Mouse (Mus musculus) cerebral cortex, adult 2 months (tissue): ENCODE data around the gene Zbtb37.

Experiments
- WGBS: fragments of 180-500 bp; shearing (Covaris S2); methylation state at CpG from one replicate; pipeline ENCODE4 v1.1.7; 2018; 5-methylcytosine and 5-hydroxymethylcytosine counted together

Gene Zbtb37

DNA sequence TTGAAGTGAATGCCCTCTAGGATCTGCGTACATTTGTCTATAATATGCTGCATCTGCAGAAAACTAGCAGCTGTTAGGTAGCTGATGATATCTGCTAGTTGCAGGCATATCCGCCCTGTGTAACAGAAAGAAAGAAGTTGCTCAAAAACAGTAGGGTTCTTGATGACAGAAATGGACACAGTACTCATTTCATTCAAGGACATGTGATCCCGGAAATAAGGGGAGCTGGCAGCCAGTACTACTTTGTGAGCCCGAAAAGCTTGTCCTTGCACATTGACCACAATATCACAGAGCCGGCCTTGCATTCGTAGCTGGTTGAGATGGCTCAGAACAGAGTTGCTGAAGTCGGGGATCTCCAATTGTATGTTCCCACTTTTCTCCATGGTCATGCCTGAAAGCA lies 2.3 kb downstream of the Zbtb37 start:
- WGBS = 77% methylated on average over 7 of the region's 7 CpGs

DNA sequence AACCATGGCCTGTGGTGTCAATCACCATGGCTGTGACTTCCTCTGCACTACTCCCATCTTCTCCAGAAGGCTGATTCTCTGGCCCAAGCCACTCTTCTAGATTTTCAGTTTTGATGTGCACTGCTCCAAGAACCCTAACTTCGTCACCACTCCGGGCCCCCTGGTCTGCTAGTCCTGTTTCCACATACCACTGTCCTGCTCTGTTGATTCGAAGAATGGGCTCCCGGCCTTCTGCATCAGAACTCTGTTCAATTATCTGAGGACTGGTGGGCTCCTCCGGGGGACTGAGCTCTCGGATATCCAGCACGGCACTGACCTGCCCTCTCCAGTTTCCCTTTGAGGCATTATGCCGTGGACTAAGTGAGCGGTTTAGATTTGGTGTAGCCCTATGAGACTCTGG lies 2.8 kb downstream of the Zbtb37 start:
- WGBS = 96% methylated on average over 9 of the region's 9 CpGs

DNA sequence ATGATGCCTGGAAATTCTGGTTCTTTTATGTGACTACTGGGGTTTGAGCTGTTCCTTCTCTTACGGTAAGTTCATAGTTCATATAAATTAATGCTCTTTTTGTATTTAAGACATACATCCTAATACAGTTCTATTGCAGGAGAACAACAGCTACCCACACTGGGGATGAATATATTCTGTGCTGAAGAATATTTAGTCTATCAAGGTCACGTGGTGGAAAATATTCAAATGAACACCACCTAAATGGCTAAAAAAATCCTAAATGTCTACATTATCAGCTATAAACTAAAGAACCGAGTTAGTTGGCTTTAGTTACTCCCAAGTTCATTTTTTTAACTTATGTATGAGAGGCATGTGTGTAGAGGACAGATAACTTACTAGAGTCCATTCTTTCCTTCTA lies 4.6 kb downstream of the Zbtb37 start:
- WGBS = 91% methylated on average over 3 of the region's 3 CpGs

DNA sequence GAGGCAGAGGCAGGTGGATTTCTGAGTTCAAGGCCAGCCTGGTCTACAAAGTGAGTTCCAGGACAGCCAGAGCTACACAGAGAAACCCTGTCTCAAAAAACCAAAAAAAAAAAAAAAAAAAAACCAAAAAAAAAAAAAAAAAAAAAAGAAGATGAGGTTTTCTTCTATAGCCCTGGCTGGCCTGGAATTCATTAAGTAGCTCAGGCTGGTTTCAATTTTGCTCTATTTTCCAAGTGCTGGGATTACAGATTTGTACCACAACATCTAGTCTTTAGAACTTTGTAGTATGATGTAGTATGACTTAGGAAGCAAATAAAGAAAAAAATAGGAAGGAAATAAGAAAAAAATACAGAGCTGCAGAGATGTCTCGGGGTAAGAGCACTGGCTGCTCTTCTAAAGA lies 6.2 kb downstream of the Zbtb37 start:
- WGBS = 79% methylated on average over 1 of the region's 1 CpGs

DNA sequence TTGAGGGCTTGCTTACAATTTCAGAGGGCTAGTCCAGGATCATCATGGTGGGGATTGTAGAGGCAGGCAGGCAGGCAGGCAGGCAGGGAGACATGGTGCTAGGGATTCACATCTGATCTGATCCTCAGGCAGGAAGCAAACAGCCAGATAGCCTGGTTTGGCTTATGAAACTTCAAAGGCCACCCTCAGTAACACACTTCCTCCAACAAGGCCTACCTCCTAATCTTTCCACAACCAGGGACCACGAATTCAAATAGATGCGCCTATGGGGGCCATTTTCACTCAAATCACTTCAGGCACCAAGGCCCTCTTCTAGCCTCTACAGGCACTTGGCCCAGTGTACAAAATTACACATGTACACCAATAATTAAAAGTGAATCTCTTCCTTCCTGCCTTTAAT lies 7.5 kb downstream of the Zbtb37 start:
- WGBS = 79% methylated on average over 2 of the region's 2 CpGs

DNA sequence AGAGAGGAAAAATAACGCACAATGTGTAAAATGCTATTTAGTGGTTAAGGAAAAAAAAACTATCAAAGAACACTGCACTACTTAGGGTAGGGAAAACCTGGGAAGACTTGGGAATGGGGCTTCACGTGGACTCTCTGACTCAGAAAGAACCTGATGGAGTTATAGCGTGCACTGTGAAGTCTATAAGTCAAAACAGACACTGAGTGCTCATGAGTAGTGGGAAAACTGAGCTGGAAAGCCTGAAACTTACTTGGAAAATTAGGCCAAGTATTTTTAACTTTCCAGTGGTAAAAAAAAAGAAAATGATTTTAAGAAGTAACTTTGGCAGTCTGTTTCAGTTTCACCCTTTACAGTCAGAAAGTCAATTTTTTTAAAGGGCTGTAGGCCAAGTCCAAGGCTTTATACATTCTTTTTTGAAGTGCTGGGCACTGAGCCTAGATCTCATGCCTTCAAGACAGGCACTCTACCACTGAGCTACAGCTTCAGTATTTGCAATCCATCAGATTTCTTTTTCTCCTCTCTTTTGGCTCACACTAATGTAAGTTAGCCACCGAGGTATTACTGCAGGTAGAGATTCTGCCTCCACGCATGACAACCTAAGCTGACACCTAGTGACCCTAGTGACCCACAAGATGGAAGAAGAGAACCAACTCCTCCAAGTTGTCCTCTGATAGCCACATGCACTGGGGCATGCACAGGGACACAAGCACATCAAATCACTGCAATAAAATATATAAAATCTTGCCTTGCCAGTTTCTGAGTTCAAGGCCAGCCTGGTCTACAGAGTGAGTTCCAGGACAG lies 9.0 kb downstream of the Zbtb37 start:
- 66% methylated on average over 5 of the region's 5 CpGs for WGBS

DNA sequence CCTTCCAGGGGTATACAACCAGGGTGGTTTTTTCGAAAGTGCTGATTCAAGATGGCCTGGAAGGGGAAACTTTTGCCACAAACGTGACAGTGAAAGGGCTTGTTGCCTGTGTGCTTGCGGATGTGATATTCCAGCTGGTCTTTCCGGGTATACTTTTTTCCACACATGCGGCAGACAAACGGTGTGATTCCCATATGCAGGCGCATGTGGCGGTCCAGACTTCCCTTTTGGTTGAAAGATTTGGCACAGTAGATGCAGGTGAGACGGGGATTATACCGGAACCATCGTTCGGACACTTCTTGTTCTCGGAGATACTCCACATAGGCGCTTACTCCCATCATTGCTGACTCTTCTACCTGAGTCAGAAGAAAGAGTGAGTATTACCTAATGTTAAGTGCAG lies 14.6 kb downstream of the Zbtb37 start:
- WGBS = 94% methylated on average over 14 of the region's 14 CpGs

DNA sequence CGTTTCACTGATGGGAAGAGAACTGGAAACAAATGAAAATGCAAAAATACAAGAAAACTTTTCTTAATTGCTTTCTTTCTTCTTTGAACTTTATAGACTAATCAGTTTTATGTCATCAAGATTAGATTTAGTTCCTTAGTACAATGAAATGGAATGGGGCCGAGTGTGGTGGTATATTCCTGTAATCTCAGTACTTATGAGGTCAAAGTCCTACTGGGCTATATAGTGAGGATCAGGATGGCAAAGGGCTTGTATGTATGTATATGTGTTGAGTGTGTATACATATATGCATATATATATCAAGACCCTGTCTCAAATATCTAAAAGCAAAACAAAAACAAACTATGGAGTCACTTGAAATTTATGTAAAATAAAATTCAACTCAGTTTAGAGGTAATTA lies 18.3 kb downstream of the Zbtb37 start:
- WGBS = 89% methylated on average over 2 of the region's 2 CpGs

DNA sequence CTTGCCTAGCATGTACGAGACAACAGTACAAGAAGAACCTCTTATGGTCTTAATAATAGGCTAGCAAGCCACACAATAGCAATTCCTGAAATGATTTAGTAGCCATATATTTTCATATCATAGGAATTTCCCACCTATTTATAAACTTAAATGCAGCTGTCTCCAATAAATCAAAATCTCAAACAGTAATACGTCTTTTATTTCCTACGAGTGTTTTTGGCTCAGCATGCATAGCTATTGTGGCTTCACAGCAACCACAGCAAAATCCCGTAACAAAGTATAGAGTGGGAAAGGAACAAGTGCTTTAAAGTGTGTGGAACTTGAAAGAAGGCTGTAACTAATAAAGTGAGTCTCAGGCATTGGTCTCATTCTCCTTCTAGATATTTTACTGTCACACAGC lies 24.2 kb downstream of the Zbtb37 start:
- 93% methylated on average over 4 of the region's 4 CpGs for WGBS

DNA sequence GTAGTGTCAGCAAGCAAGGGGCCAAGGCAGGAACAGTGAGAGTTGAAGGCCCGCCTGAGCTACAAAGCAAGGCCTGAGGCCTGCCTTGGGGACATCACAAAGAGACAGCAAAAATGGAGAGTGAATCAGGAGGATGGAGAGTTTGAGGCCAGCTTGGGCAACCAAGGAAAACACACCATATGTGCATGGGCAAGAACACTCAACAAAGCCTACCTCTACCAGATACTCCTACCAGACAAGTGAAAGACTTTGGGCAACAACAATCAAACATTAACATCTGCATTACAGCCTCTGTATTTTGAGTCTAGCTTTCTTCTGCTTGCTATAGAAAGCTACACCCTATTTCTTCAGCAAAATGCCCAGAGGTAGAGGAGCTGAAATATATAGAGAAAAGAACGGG lies 26.6 kb downstream of the Zbtb37 start:
- WGBS = 92% methylated on average over 2 of the region's 2 CpGs

DNA sequence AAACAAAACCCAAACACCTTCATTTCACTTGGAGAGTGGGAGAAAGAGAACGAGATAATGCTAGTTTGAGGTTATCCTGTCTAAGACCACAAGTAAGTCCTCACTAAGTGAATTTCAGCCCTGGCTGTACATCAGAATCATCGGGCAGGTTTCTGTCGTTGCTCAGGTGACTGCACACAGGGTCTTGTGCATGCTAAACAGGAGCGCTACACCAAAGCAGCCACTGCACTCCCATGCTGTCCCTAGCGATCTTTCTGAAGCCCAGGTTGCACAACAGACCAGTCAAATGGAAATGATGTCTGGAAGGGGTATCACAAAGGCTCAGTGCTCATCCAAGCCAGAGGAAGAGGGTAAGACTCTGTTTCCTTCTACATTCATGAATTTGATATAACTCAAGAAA lies 28.2 kb downstream of the Zbtb37 start:
- 87% methylated on average over 5 of the region's 5 CpGs for WGBS

DNA sequence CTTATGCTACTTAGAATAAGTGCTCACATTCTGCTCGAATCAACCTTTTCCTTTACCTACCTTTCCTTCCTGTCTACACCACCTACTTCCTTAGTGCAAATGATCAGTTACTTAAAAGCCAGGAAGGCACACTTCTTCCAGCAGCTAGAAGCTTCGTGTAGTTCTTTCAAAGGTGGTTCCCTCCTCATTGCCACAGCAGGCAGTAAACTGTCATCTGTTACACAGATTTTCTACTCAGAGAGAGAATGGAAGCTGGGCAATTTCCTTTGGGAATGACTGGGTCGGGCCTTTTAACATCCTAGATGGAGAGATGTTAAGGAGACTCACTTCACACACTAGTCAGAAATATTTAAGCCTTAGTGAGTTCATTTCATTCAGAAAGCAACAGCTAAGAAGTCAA lies 29.1 kb downstream of the Zbtb37 start:
- 70% methylated on average over 3 of the region's 3 CpGs for WGBS

DNA sequence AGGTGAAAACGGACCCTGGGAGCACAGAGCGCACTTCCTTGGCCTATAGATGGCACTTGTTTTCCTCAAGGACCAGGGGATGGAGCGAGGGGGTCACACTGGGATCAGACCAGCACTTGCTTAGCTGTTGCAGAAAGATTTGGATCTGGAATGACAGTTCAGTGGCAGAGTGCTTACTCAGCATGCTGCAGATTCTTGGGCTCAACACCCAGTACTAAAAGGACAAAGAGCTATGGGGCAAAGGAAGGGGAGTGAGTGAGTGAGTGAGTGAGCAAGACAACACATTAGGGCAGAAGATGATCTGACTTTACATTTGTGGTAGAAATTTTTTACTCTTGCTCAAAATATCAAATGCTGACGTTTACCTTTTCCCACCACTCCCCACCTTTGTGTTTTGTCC lies 29.7 kb downstream of the Zbtb37 start:
- WGBS = 91% methylated on average over 4 of the region's 4 CpGs

DNA sequence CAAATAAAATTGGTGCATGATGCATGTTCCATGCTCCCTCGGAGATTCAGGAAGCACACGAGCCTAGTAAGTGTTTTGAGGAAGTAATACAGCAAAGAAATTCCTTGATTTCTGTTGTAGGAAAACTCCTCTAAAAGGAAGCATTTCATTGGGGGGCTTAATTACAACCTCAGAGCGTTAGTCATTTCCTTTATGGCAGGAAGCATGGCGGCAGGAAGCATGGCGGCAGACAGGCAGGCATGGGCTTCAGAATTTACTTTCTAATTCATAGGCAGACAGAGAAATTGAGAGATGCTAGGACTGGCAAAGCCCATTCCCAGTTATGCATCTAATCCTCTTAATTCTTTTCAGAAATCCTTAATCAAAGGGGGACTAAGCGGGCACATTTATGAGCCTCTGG lies 40.8 kb downstream of the Zbtb37 start:
- 78% methylated on average over 6 of the region's 6 CpGs for WGBS

DNA sequence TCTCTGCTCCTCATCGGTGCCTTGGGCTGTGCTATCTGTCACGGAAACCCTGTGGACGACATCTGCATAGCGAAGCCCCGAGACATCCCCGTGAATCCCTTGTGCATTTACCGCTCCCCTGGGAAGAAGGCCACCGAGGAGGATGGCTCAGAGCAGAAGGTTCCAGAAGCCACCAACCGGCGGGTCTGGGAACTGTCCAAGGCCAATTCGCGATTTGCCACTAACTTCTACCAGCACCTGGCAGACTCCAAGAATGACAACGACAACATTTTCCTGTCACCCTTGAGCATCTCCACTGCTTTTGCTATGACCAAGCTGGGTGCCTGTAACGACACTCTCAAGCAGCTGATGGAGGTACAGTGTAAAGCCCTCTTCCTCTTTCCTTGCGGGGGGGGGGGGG lies 45.3 kb downstream of the Zbtb37 start:
- WGBS = 85% methylated on average over 15 of the region's 15 CpGs

DNA sequence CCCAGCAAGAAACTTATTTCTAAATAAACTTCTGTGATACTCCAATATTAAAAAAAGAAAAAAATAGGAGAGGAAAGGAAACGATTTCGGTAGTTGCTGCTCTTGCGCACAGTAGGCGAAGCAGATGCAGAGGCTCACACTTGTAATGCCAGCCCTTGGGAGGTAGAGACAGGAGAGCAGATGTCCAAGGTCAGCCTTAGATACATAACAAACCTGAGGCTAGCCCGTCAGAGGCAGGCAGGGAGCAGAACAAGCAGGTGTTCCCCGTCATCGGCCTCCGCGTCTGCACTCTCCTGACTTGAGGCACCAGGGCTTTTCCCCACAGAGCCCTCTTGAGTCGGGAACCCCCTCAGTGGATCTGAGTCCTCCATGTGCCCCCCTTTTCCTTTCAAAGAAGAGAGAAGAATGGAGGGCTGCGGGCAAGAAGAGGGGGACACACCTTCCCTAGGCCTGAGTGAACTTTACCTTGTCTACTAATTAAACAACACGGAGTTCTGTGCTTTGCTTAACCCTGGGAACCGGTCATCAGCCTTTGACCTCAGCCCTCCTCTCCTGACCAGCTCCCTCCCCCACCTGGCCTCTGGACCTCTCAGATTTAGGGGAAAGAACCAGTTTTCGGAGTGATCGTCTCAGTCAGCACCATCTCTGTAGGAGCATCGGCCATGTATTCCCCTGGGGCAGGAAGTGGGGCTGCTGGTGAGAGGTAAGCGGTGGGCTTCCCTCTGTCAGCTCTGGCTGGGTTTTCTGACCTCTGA lies 47.6 kb downstream of the Zbtb37 start:
- WGBS = 93% methylated on average over 17 of the region's 17 CpGs

DNA sequence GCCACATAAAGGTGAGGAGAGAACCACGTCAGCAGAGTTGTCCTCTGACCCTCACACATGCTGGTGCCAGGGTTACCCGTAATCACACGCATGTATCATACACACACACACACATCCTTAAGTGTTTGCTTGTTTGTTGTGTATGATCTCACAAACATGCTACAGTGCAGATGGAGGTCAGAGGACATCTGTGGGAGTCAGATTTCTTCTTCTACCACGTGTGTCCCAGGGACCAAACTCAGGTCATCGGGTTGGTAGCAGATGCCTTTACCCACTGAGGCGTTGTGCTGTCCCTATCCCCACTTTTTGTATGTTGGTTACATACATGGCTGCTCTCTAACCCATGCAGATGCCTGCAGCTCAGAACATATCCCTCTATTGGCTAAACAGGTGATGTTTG lies 49.2 kb downstream of the Zbtb37 start:
- WGBS = 95% methylated on average over 6 of the region's 6 CpGs

DNA sequence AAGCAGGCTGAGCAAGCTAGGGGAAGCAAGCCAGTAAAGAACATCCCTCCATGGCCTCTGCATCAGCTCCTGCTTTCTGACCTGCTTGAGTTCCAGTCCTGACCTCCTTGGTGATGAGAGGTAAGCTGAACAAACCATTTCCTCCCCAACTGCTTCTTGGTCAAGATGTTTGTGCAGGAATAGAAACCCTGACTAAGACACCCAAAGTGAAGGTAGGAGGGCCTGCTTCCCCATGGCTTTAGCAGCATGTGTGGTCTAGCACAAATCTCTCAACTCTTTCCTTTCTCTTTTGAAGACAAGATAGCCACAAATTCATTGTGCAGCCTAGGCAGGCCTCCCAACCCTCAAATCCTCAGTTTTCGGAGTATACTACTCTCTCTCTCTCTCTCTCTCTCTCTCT lies 49.9 kb downstream of the Zbtb37 start:
- WGBS = 80% methylated on average over 1 of the region's 1 CpGs

DNA sequence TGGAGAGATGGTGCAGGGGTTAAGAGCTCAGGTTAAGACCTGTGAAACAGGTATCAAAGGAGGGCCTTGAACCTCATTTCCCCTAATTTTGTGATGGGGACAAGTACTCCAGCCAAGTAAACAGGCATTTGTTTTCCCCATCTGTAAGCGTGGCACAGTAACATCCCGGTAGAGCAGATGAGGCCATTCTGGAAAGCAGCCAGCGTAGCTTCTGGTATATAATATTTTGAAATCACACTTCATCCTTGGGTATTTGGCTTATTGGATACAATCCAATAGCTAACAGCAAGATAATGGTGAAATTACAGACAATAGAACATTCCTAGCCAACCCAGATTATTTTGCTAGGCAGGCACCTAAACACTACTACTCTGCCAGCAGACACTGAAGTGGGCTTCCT lies 51.8 kb downstream of the Zbtb37 start:
- WGBS = 69% methylated on average over 3 of the region's 3 CpGs

DNA sequence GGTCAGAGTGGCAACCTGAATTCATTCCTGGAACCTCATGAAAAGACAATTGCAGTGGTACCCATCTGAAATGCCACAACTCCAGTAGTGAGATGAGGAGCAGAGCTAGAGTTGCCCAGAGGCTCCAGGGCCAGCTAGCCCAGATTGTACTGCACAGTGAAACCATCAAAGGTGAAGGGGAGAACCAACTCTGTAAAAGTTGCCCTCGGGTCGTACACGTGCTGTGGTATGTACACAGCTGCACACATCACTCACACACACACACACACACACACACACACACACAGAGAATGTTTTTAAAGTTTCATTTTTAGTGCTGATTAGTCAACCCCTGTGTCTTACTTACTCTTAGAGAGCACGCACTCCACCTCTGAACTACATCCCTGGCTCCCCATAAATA lies 53.3 kb downstream of the Zbtb37 start:
- WGBS = 92% methylated on average over 4 of the region's 4 CpGs

DNA sequence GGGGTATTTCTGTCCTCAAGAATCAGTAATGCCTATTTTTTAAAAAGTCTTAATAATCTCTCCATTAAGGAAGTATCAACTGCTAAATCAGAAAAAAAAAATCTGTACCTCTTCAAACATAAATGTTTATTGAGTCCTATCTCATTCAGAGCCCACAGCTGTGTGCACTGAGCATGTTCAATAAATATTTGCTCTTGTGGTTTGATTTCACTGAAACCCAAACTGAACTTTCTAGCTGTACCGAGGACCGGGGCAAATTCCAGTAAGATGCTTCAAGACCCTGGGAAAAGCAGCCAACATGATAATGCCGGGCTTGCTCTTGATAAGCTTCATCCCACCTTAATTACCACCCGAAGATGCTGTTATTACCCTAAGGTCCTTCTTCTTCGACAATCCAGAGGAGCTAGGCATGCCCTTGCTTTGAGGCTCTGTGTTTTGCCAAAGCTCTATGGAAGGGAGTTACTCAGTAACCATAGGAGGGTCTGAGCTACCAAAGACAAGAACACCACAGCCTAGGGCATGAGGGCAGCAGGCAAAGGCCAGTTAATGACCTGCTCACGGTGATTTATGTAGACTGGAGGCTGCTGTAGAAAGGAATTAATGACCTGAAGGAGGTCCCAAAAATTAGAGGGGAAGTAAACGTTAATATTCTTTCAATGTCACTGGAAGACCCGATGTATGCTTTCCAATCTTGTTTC lies 54.0 kb downstream of the Zbtb37 start:
- WGBS = 86% methylated on average over 8 of the region's 8 CpGs

DNA sequence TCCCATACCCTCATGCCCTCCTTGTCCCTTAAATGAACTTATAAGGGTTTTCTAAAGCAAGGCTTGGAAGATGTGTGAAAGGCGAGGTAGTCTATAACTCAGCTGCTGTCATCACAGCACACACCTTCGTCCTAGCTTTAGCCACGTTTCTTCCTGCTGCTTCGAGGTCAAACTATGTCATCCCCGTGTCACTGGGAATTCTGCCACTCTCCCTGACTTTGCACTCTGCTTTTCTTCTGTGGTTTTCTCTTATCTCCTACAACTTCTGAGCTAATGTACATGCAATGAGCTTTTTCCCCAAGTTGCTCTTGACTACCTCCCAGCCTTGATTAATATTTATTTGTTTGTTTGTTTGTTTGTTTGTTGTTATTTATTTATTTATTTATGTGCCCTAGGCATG lies 54.6 kb downstream of the Zbtb37 start:
- 86% methylated on average over 5 of the region's 5 CpGs for WGBS
